Mouse (Mus musculus) monocyte, adult 2 months (primary cell): ENCODE measurements at regions not wholly inside any gene's neighbourhood (a gene's known extent, or its start where the extent isn't known, plus 50 kb on each side); places are given as distances from the start of the nearest gene placed in this dataset.

Source experiments
- DNase-seq, 2 experiments: peaks; one replicate each; pipeline ENCODE4 v3.0.0; 2022; ENCODE audit warnings: low spot score in 2 of 2, low read depth in 1 of 2

GRCm38 (mm10) chr4:55203731-55204710, 145.8 kb upstream of the Rad23b start:
- no peak for DNase-seq

- DNase-seq, result no peak
These were observed 143.6 kb upstream of the Rad23b start for GRCm38 (mm10) chr4:55206226-55206625.

GRCm38 (mm10) chr4:55207749-55208385, 142.0 kb upstream of the Rad23b start:
- DNase-seq, result no peak

GRCm38 (mm10) chr4:55208386-55209345, 141.2 kb upstream of the Rad23b start:
- no peak for DNase-seq

- DNase-seq, result no peak
These were observed 134.2 kb upstream of the Rad23b start for GRCm38 (mm10) chr4:55215425-55216174.

GRCm38 (mm10) chr4:55216175-55216545, 133.7 kb upstream of the Rad23b start:
- no peak for DNase-seq

GRCm38 (mm10) chr4:55225766-55226165, 124.1 kb upstream of the Rad23b start:
- no peak for DNase-seq

GRCm38 (mm10) chr4:55227394-55227793, 122.4 kb upstream of the Rad23b start:
- DNase-seq, result no peak

GRCm38 (mm10) chr4:55231522-55231921, 118.3 kb upstream of the Rad23b start:
- DNase-seq, result no peak

- no peak for DNase-seq
These were observed 112.0 kb upstream of the Rad23b start for GRCm38 (mm10) chr4:55237856-55238255.

GRCm38 (mm10) chr4:55240450-55240849, 109.4 kb upstream of the Rad23b start:
- peak in 1 of 2 experiments; percentile 23 for DNase-seq

- no peak for DNase-seq
These were observed 107.5 kb upstream of the Rad23b start for GRCm38 (mm10) chr4:55242331-55242730.

- no peak for DNase-seq
These were observed 106.5 kb upstream of the Rad23b start for GRCm38 (mm10) chr4:55243091-55244058.

- no peak for DNase-seq
These were observed 104.1 kb upstream of the Rad23b start for GRCm38 (mm10) chr4:55245789-55246188.

- DNase-seq, result no peak
These were observed 99.5 kb upstream of the Rad23b start for GRCm38 (mm10) chr4:55250334-55250733.

- no peak for DNase-seq
These were observed 98.3 kb upstream of the Rad23b start for GRCm38 (mm10) chr4:55251546-55251945.

GRCm38 (mm10) chr4:55253769-55254168, 96.1 kb upstream of the Rad23b start:
- DNase-seq, result no peak

GRCm38 (mm10) chr4:55271965-55272630, 77.7 kb upstream of the Rad23b start:
- no peak for DNase-seq
